Mouse (Mus musculus) myocyte (in vitro differentiated cells): ENCODE results near the gene Tmem205. TPM values are rescaled to one million over a fixed set of nuclear protein-coding genes. Genes with fewer than 3 reads are reported as not detected.

ENCODE experiments used
- H3K27me3 ChIP-seq: one replicate; pipeline ENCODE4 v1.6.1; 2011; ENCODE audit not compliant: control insufficient read depth, insufficient read depth, insufficient read length
- H3K36me3 ChIP-seq: one replicate; pipeline ENCODE4 v1.6.1; 2011; ENCODE audit not compliant: control insufficient read depth, insufficient read depth
- H3K4me2 ChIP-seq: one replicate; pipeline ENCODE4 v1.6.1; 2011; ENCODE audit warnings: low read depth, control low read depth
- H3K4me3 ChIP-seq: one replicate; pipeline ENCODE4 v1.5.1; 2011; ENCODE audit warnings: mild to moderate bottlenecking, control low read depth, moderate library complexity
- H3K79me2 ChIP-seq: one replicate; pipeline ENCODE4 v1.6.1; 2011; ENCODE audit not compliant: control insufficient read depth, insufficient read depth
- H3ac ChIP-seq: one replicate; pipeline ENCODE4 v1.6.1; 2011; ENCODE audit not compliant: control insufficient read depth, insufficient read length
- CEBPB ChIP-seq: IDR thresholded peaks from 2 replicates; pipeline ENCODE4 v1.6.1; 2011; ENCODE audit warnings: mild to moderate bottlenecking, moderate library complexity; ENCODE audit not compliant: poor library complexity, insufficient read depth, severe bottlenecking
- E2F4 ChIP-seq: IDR thresholded peaks from one replicate; pipeline ENCODE4 v1.6.1; 2011; ENCODE audit warnings: mild to moderate bottlenecking, control low read depth, moderate library complexity; ENCODE audit not compliant: insufficient read depth
- MAX ChIP-seq: IDR thresholded peaks from one replicate; pipeline ENCODE4 v1.6.1; 2011; ENCODE audit warnings: low read depth, mild to moderate bottlenecking, control low read depth
- MYOD1 ChIP-seq, 3 experiments: IDR thresholded peaks; one replicate each; pipeline ENCODE4 v1.6.1; 2011; ENCODE audit warnings: control low read depth in 2 of 3, low read depth in 2 of 3, mild to moderate bottlenecking in 2 of 3, moderate library complexity in 1 of 3; ENCODE audit not compliant: insufficient read length in 2 of 3, control insufficient read depth in 1 of 3
- MYOG ChIP-seq, 3 experiments: IDR thresholded peaks; one replicate each; pipeline ENCODE4 v1.6.1; 2011; ENCODE audit warnings: control low read depth in 2 of 3, low read depth in 2 of 3, mild to moderate bottlenecking in 2 of 3; ENCODE audit not compliant: insufficient read length in 2 of 3, control insufficient read depth in 1 of 3, insufficient read depth in 1 of 3
- POLR2A ChIP-seq: IDR thresholded peaks from one replicate; pipeline ENCODE4 v1.6.1; 2011; ENCODE audit warnings: low read depth, mild to moderate bottlenecking, control low read depth, moderate library complexity; ENCODE audit not compliant: insufficient read length
- POLR2AphosphoS2 ChIP-seq: IDR thresholded peaks from one replicate; pipeline ENCODE4 v1.6.1; 2011; ENCODE audit warnings: low read depth, control low read depth; ENCODE audit not compliant: insufficient read length
- REST ChIP-seq: IDR thresholded peaks from one replicate; pipeline ENCODE4 v1.6.1; 2011; ENCODE audit warnings: mild to moderate bottlenecking, control low read depth, moderate library complexity; ENCODE audit not compliant: insufficient read depth, insufficient read length
- SRF ChIP-seq: IDR thresholded peaks from one replicate; pipeline ENCODE4 v1.6.1; 2011; ENCODE audit warnings: low read depth; ENCODE audit not compliant: control insufficient read depth, insufficient read length
- TCF12 ChIP-seq: IDR thresholded peaks from one replicate; pipeline ENCODE4 v1.6.1; 2011; ENCODE audit warnings: mild to moderate bottlenecking, control low read depth; ENCODE audit not compliant: poor library complexity, insufficient read depth, severe bottlenecking
- TCF3 ChIP-seq: IDR thresholded peaks from one replicate; pipeline ENCODE4 v1.6.1; 2011; ENCODE audit warnings: low read depth, control low read depth; ENCODE audit not compliant: insufficient read length
- USF1 ChIP-seq: IDR thresholded peaks from one replicate; pipeline ENCODE4 v1.6.1; 2011; ENCODE audit warnings: low read depth, mild to moderate bottlenecking, control low read depth, moderate library complexity
- polyA plus RNA-seq: library from polyadenylated mRNA; unstranded; fragments of >200 nt; fragmentation: generic; extraction: Trizol; gene quantifications from one replicate; pipeline ENCODE4 v1.2.1, GENCODE M21; 2012; ENCODE audit warnings: missing spikeins

Tmem205 gene
- polyA plus RNA-seq, 1 experiment = 55.1 TPM

DNA sequence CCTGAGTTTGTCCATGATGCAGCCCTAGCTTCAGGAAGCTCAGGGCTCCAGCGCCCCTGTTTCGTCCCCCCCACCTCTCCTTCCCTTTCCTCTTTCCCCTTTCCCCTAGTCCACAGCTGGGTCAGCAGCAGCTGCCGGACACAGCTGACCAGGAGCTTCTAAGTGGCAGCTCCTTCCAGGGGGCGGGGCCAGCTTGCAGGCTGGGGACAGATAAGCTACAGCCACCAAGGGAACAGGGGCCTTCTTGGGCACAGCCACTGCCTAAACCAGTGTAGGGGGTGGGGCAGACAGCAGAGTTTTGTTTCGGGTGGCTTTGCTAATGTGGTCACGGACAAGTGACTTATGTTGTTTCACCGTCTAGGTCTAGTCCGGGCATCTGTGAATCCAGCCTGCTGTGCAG lies 36.1 kb upstream of the Tmem205 start, which contains the start of gene Epor:
Gene Epor, minus strand, starts transcription at position 90 of the 400 bp plus-strand sequence.
- no peaks in the 10 kb centered on the region for H3K79me2 ChIP-seq
- H3K4me2 ChIP-seq = peak within 1 kb of the TSS; percentile 97
- H3K36me3 ChIP-seq = no peaks in the 10 kb centered on the region
- TF ChIP-seq POLR2A (no peak), MAX (no peak), E2F4 (no peak), MYOD1 (IDR thresholded peaks at IDR 0.05; ENCODE audit: control insufficient read depth in 1 of 3, insufficient read length in 2 of 3, low read depth in 2 of 3) (peak; percentile 10 to 80 (median 78)), REST (no peak), CEBPB (no peak), MYOG (IDR thresholded peaks at IDR 0.05; ENCODE audit: control insufficient read depth in 1 of 3, insufficient read depth in 1 of 3, insufficient read length in 2 of 3, low read depth in 2 of 3) (peak in 2 of 3 experiments; percentile 56 to 86), TCF3 (no peak), POLR2AphosphoS2 (no peak), USF1 (no peak), TCF12 (peak; percentile 13), SRF (no peak)
- peak within 1 kb of the TSS; percentile 7 for H3ac ChIP-seq
- peak within 1 kb of the TSS; percentile 40 for H3K4me3 ChIP-seq
- H3K27me3 ChIP-seq = no peaks in the 10 kb centered on the region

- H3K4me3 ChIP-seq = peak overlapping the region; percentile 40
- no peaks in the 10 kb centered on the region for H3K27me3 ChIP-seq
- H3K4me2 ChIP-seq = peak overlapping the region; percentile 97
- H3K79me2 ChIP-seq = no peaks in the 10 kb centered on the region
- TF ChIP-seq MYOG (IDR thresholded peaks at IDR 0.05; ENCODE audit: control insufficient read depth in 1 of 3, insufficient read depth in 1 of 3, insufficient read length in 2 of 3, low read depth in 2 of 3) (peak in 1 of 3 experiments; percentile 42), REST (no peak)
- H3K36me3 ChIP-seq = no peaks in the 10 kb centered on the region
- peak overlapping the region; percentile 7 for H3ac ChIP-seq
Observed at GRCm38 (mm10) chr9:21962416-21963059, 35.2 kb upstream of the Tmem205 start.

GRCm38 (mm10) chr9:21962010-21962409 lies 34.7 kb upstream of the Tmem205 start:
- H3ac ChIP-seq = no peak overlapping the region
- TF ChIP-seq TCF3 (no peak), POLR2AphosphoS2 (no peak), MYOD1 (IDR thresholded peaks at IDR 0.05; ENCODE audit: control insufficient read depth in 1 of 3, insufficient read length in 2 of 3, low read depth in 2 of 3) (no peak), TCF12 (no peak), MYOG (IDR thresholded peaks at IDR 0.05; ENCODE audit: control insufficient read depth in 1 of 3, insufficient read depth in 1 of 3, insufficient read length in 2 of 3, low read depth in 2 of 3) (no peak), E2F4 (no peak), CEBPB (no peak), USF1 (no peak), POLR2A (no peak), REST (no peak)
- H3K36me3 ChIP-seq = no peaks in the 10 kb centered on the region
- peak overlapping the region; percentile 40 for H3K4me3 ChIP-seq
- no peaks in the 10 kb centered on the region for H3K27me3 ChIP-seq
- H3K4me2 ChIP-seq = peak overlapping the region; percentile 97
- H3K79me2 ChIP-seq = no peaks in the 10 kb centered on the region

DNA sequence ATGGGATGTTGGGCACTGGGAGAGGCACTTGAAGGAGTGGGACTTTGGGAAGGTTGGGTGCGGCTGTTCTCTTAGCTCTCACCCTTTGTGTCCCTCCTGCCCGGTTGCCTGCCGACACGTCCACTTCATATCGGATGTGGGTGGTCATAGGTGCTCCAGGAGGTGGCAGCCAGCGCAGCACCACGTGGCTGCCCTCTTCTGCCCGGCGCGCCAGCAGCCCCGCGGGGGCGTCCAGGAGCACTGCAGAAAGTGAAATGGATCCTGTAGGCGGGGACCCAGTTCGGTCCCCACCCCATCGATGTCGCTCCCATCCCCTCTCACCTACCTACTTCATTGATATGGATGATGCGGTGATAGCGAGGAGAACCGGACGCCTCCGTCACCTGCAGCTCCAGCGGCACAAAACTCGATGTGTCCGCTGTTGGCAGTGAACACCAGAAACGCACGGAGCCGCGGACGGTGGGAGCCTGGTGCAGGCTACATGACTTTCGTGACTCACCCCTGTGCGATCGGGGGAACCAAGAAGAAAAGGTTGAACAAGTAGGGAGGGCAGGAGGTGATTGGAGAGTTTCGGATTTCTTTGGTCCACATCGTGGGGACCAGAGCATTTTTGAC lies 34.1 kb upstream of the Tmem205 start:
- Histone ChIP-seq H3K27me3 (no peaks in the 10 kb centered on the region), H3K4me3 (peak overlapping the region; percentile 40), H3K4me2 (peak overlapping the region; percentile 97), H3ac (no peak overlapping the region), H3K36me3 (no peaks in the 10 kb centered on the region), H3K79me2 (no peaks in the 10 kb centered on the region)
- TF ChIP-seq POLR2A (no peak), TCF12 (no peak), POLR2AphosphoS2 (no peak), REST (no peak), SRF (no peak), MYOD1 (IDR thresholded peaks at IDR 0.05; ENCODE audit: control insufficient read depth in 1 of 3, insufficient read length in 2 of 3, low read depth in 2 of 3) (no peak), MAX (no peak), USF1 (no peak)

DNA sequence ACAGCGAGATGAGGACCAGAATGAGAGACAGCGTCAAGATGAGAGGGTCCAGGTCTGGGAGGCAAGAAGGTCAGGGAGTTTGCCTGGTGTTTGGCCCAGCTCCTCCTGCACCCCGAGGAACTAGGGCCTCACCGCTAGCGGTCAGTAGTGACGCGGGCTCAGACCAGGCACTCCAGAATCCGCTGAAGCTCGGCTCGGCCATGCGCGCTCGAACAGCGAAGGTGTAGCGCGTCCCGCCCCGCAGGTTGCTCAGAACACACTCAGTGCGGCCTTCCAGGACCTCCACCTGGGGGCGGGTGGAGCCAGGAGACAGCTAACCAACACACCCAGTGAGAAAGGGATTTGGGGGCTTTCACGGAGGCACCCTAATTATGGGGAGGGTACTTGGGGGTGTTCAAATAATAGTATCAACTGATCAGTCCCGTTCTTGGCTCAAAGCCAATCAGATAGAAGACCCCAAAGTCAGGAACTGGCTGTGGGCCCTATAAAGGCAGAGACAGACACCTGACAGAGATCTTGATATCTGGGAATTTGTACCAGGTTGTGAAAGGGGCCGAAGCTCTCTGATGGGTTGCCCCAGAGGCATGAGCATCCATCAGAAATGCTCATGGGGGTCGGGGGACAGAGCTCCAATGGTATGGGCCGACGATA lies 33.3 kb upstream of the Tmem205 start:
- Histone ChIP-seq H3K4me2 (no peak overlapping the region), H3ac (no peak overlapping the region), H3K79me2 (no peaks in the 10 kb centered on the region), H3K36me3 (no peaks in the 10 kb centered on the region), H3K27me3 (no peaks in the 10 kb centered on the region), H3K4me3 (no peak overlapping the region)
- no peak for TF ChIP-seq POLR2A
- TF ChIP-seq MYOG (IDR thresholded peaks at IDR 0.05; ENCODE audit: control insufficient read depth in 1 of 3, insufficient read depth in 1 of 3, insufficient read length in 2 of 3, low read depth in 2 of 3) = no peak
- TF ChIP-seq CEBPB = no peak
- TF ChIP-seq REST = no peak
- no peak for TF ChIP-seq TCF3
- TF ChIP-seq MAX = no peak
- no peak for TF ChIP-seq E2F4
- TF ChIP-seq SRF = no peak
- no peak for TF ChIP-seq USF1
- TF ChIP-seq MYOD1 (IDR thresholded peaks at IDR 0.05; ENCODE audit: control insufficient read depth in 1 of 3, insufficient read length in 2 of 3, low read depth in 2 of 3) = no peak
- TF ChIP-seq POLR2AphosphoS2 = no peak
- no peak for TF ChIP-seq TCF12
